Mouse (Mus musculus): Measurements from ENCODE around the gene Clec16a. TPM values are rescaled to one million over a fixed set of nuclear protein-coding genes. Genes with fewer than 3 reads are reported as not detected.

Clec16a gene
- polyA plus RNA-seq, 1 experiment from 2014 or later = 29.6 TPM

GRCm38 (mm10) chr16:10672490-10672889 is 127.4 kb downstream of the Clec16a start:
- no peak for DNase-seq (ENCODE audit: low spot score)
- H3K27ac ChIP-seq (replicated peaks; ENCODE audit: low read depth, low read length) = no peak overlapping the region
- H3K4me2 ChIP-seq (ENCODE audit: low read depth, low read length) = no peak overlapping the region
- H3K9me3 ChIP-seq (ENCODE audit: control insufficient read depth, low read length) = no peaks in the 10 kb centered on the region
- no peak overlapping the region for H3K4me3 ChIP-seq (ENCODE audit: low read depth, low read length)
- ATAC-seq (ENCODE audit: low read depth) = no peak
- H3K4me1 ChIP-seq (ENCODE audit: control insufficient read depth, insufficient read depth, low read length) = 0 out of 2 replicates have a peak, but pooled peaks cover 5% of the 10 kb centered on the region
- no peaks in the 10 kb centered on the region for H3K36me3 ChIP-seq (ENCODE audit: control insufficient read depth, insufficient read depth, low read length)
- H3K9ac ChIP-seq (ENCODE audit: low read depth, low read length) = no peak overlapping the region
- no peaks in the 10 kb centered on the region for H3K27me3 ChIP-seq (replicated peaks; ENCODE audit: control insufficient read depth, insufficient read depth, low read length)

GRCm38 (mm10) chr16:10674020-10674419 is 128.9 kb downstream of the Clec16a start:
- Histone ChIP-seq H3K9me3 (ENCODE audit: control insufficient read depth, low read length) (no peaks in the 10 kb centered on the region), H3K9ac (ENCODE audit: low read depth, low read length) (no peak overlapping the region), H3K36me3 (ENCODE audit: control insufficient read depth, insufficient read depth, low read length) (no peaks in the 10 kb centered on the region), H3K27me3 (replicated peaks; ENCODE audit: control insufficient read depth, insufficient read depth, low read length) (no peaks in the 10 kb centered on the region), H3K4me1 (ENCODE audit: control insufficient read depth, insufficient read depth, low read length) (0 out of 2 replicates have a peak, but pooled peaks cover 5% of the 10 kb centered on the region), H3K27ac (replicated peaks; ENCODE audit: low read depth, low read length) (no peak overlapping the region), H3K4me2 (ENCODE audit: low read depth, low read length) (no peak overlapping the region), H3K4me3 (ENCODE audit: low read depth, low read length) (no peak overlapping the region)
- ATAC-seq (ENCODE audit: low read depth) = no peak
- 69% methylated on average over 2 of the region's 2 CpGs for WGBS
- no peak for DNase-seq (ENCODE audit: low spot score)

GRCm38 (mm10) chr16:10674957-10675356 is 129.8 kb downstream of the Clec16a start:
- DNase-seq (ENCODE audit: low spot score) (no peak), ATAC-seq (ENCODE audit: low read depth) (no peak)
- WGBS = 65% methylated on average over 2 of the region's 2 CpGs
- no peak overlapping the region for H3K4me3 ChIP-seq (ENCODE audit: low read depth, low read length)
- no peak overlapping the region for H3K9ac ChIP-seq (ENCODE audit: low read depth, low read length)
- no peaks in the 10 kb centered on the region for H3K27me3 ChIP-seq (replicated peaks; ENCODE audit: control insufficient read depth, insufficient read depth, low read length)
- H3K36me3 ChIP-seq (ENCODE audit: control insufficient read depth, insufficient read depth, low read length) = no peaks in the 10 kb centered on the region
- no peak overlapping the region for H3K4me2 ChIP-seq (ENCODE audit: low read depth, low read length)
- H3K4me1 ChIP-seq (ENCODE audit: control insufficient read depth, insufficient read depth, low read length) = 0 out of 2 replicates have a peak, but pooled peaks cover 2% of the 10 kb centered on the region
- H3K9me3 ChIP-seq (ENCODE audit: control insufficient read depth, low read length) = no peaks in the 10 kb centered on the region
- no peak overlapping the region for H3K27ac ChIP-seq (replicated peaks; ENCODE audit: low read depth, low read length)

GRCm38 (mm10) chr16:10675612-10676011 is 130.5 kb downstream of the Clec16a start:
- ATAC-seq (ENCODE audit: low read depth) (no peak), DNase-seq (ENCODE audit: low spot score) (no peak)
- Histone ChIP-seq H3K4me3 (ENCODE audit: low read depth, low read length) (no peak overlapping the region), H3K36me3 (ENCODE audit: control insufficient read depth, insufficient read depth, low read length) (no peaks in the 10 kb centered on the region), H3K9ac (ENCODE audit: low read depth, low read length) (no peak overlapping the region), H3K27me3 (replicated peaks; ENCODE audit: control insufficient read depth, insufficient read depth, low read length) (no peaks in the 10 kb centered on the region), H3K9me3 (ENCODE audit: control insufficient read depth, low read length) (no peaks in the 10 kb centered on the region), H3K27ac (replicated peaks; ENCODE audit: low read depth, low read length) (no peak overlapping the region), H3K4me2 (ENCODE audit: low read depth, low read length) (no peak overlapping the region), H3K4me1 (ENCODE audit: control insufficient read depth, insufficient read depth, low read length) (no peaks in the 10 kb centered on the region)
- 85% methylated on average over 1 of the region's 1 CpGs for WGBS

- H3K27ac ChIP-seq (replicated peaks; ENCODE audit: low read depth, low read length) = no peak overlapping the region
- ATAC-seq (ENCODE audit: low read depth) = no peak
- H3K9me3 ChIP-seq (ENCODE audit: control insufficient read depth, low read length) = no peaks in the 10 kb centered on the region
- H3K4me1 ChIP-seq (ENCODE audit: control insufficient read depth, insufficient read depth, low read length) = no peaks in the 10 kb centered on the region
- no peaks in the 10 kb centered on the region for H3K36me3 ChIP-seq (ENCODE audit: control insufficient read depth, insufficient read depth, low read length)
- H3K4me2 ChIP-seq (ENCODE audit: low read depth, low read length) = no peak overlapping the region
- H3K4me3 ChIP-seq (ENCODE audit: low read depth, low read length) = no peak overlapping the region
- 73% methylated on average over 3 of the region's 3 CpGs for WGBS
- H3K9ac ChIP-seq (ENCODE audit: low read depth, low read length) = no peak overlapping the region
- no peak for DNase-seq (ENCODE audit: low spot score)
- H3K27me3 ChIP-seq (replicated peaks; ENCODE audit: control insufficient read depth, insufficient read depth, low read length) = no peaks in the 10 kb centered on the region
Measured at GRCm38 (mm10) chr16:10676461-10677066, 131.4 kb downstream of the Clec16a start.

GRCm38 (mm10) chr16:10682521-10682920 is 137.4 kb downstream of the Clec16a start:
- WGBS = 76% methylated on average over 1 of the region's 2 CpGs

GRCm38 (mm10) chr16:10683193-10684000 is 138.3 kb downstream of the Clec16a start:
- H3K9ac ChIP-seq (ENCODE audit: low read depth, low read length) = no peak overlapping the region
- no peak for ATAC-seq (ENCODE audit: low read depth)
- H3K4me2 ChIP-seq (ENCODE audit: low read depth, low read length) = no peak overlapping the region
- 72% methylated on average over 8 of the region's 8 CpGs for WGBS
- no peaks in the 10 kb centered on the region for H3K27me3 ChIP-seq (replicated peaks; ENCODE audit: control insufficient read depth, insufficient read depth, low read length)
- H3K36me3 ChIP-seq (ENCODE audit: control insufficient read depth, insufficient read depth, low read length) = no peaks in the 10 kb centered on the region
- no peaks in the 10 kb centered on the region for H3K4me1 ChIP-seq (ENCODE audit: control insufficient read depth, insufficient read depth, low read length)
- DNase-seq (ENCODE audit: low spot score) = no peak
- no peak overlapping the region for H3K27ac ChIP-seq (replicated peaks; ENCODE audit: low read depth, low read length)
- no peak overlapping the region for H3K4me3 ChIP-seq (ENCODE audit: low read depth, low read length)
- no peaks in the 10 kb centered on the region for H3K9me3 ChIP-seq (ENCODE audit: control insufficient read depth, low read length)

More at GRCm38 (mm10) chr16:10682521-10682920, 137.4 kb downstream of the Clec16a start:
- Histone ChIP-seq H3K9ac (ENCODE audit: low read depth, low read length) (no peak overlapping the region), H3K36me3 (ENCODE audit: control insufficient read depth, insufficient read depth, low read length) (no peaks in the 10 kb centered on the region), H3K27me3 (replicated peaks; ENCODE audit: control insufficient read depth, insufficient read depth, low read length) (no peaks in the 10 kb centered on the region), H3K9me3 (ENCODE audit: control insufficient read depth, low read length) (no peaks in the 10 kb centered on the region), H3K4me1 (ENCODE audit: control insufficient read depth, insufficient read depth, low read length) (no peaks in the 10 kb centered on the region), H3K4me2 (ENCODE audit: low read depth, low read length) (no peak overlapping the region), H3K4me3 (ENCODE audit: low read depth, low read length) (no peak overlapping the region), H3K27ac (replicated peaks; ENCODE audit: low read depth, low read length) (no peak overlapping the region)
- DNase-seq (ENCODE audit: low spot score) (no peak), ATAC-seq (ENCODE audit: low read depth) (no peak)

GRCm38 (mm10) chr16:10689748-10690318 is 144.7 kb downstream of the Clec16a start:
- Histone ChIP-seq H3K27me3 (replicated peaks; ENCODE audit: control insufficient read depth, insufficient read depth, low read length) (no peaks in the 10 kb centered on the region), H3K9ac (ENCODE audit: low read depth, low read length) (no peak overlapping the region), H3K27ac (replicated peaks; ENCODE audit: low read depth, low read length) (no peak overlapping the region), H3K36me3 (ENCODE audit: control insufficient read depth, insufficient read depth, low read length) (0 out of 2 replicates have a peak, but pooled peaks cover 3% of the 10 kb centered on the region), H3K4me2 (ENCODE audit: low read depth, low read length) (no peak overlapping the region), H3K4me1 (ENCODE audit: control insufficient read depth, insufficient read depth, low read length) (no peaks in the 10 kb centered on the region; the same call in 1 of the 2 replicates), H3K9me3 (ENCODE audit: control insufficient read depth, low read length) (no peaks in the 10 kb centered on the region), H3K4me3 (ENCODE audit: low read depth, low read length) (no peak overlapping the region)
- peak; percentile 33; the same call in 1 of the 2 replicates for ATAC-seq (ENCODE audit: low read depth)
- WGBS = 65% methylated on average over 6 of the region's 6 CpGs
- no peak for DNase-seq (ENCODE audit: low spot score)
